Comparison of ENCODE assay signal across 8 mouse cellular contexts in genomic region chr19:23478895-23479596, GRCm38 (mm10). TPM values are rescaled to one million over a fixed set of nuclear protein-coding genes. Genes with fewer than 3 reads are reported as not detected.
DNase-seq lines count a peak whose midpoint lies in the region; ATAC-seq and TF ChIP-seq lines count a peak whose summit lies in the region.

No protein-coding gene starts in this region.

- no peaks in the 10 kb centered on the region for H3K79me2 ChIP-seq in heart, adult 2 months (replicated peaks; ENCODE audit: control insufficient read depth, insufficient read depth, low read length)

- 21% methylated on average over 10 of the region's 10 CpGs for WGBS in heart, adult 2 months
- 15% methylated on average over 10 of the region's 10 CpGs for WGBS in heart, embryonic 11.5 days (ENCODE audit: insufficient replicate concordance)

- no peak for TF ChIP-seq POLR2A in heart, adult 2 months (IDR thresholded peaks at IDR 0.05; ENCODE audit: insufficient read depth, low read depth, low read length)
- no peak for TF ChIP-seq POLR2A in testis, adult 2 months (IDR thresholded peaks at IDR 0.05; ENCODE audit: control insufficient read depth, low read depth, low read length)

- H3K4me3 ChIP-seq in heart, adult 2 months, result no peak overlapping the region
- H3K4me3 ChIP-seq in heart, embryonic 11.5 days (ENCODE audit: low read depth, low read length), result no peak overlapping the region
- H3K4me3 ChIP-seq in testis, adult 2 months (ENCODE audit: control insufficient read depth, low read depth, low read length), result no peak overlapping the region

- TF ChIP-seq CTCF in heart, adult 2 months (IDR thresholded peaks at IDR 0.05), result peak; percentile 69
- TF ChIP-seq CTCF in testis, adult 2 months (IDR thresholded peaks at IDR 0.05; ENCODE audit: control insufficient read depth, insufficient read depth, insufficient replicate concordance, low read depth, low read length), result peak; percentile 25; the same call in 1 of the 2 replicates

- intact Hi-C loops in heart, adult 2 months (cut with DNase I), result loop anchor here (1.0 to 5.0 kb wide), 3 partner anchors 33 to 482 kb away; no protein-coding TSS in a partner anchor

- H3K27ac ChIP-seq in heart, adult 2 months, result no peak overlapping the region
- no peak overlapping the region for H3K27ac ChIP-seq in heart, embryonic 11.5 days (ENCODE audit: low read depth, low read length)
- no peak overlapping the region for H3K27ac ChIP-seq in testis, adult 2 months (ENCODE audit: control insufficient read depth, insufficient read depth, low read depth, low read length)

- ATAC-seq in heart, embryonic 11.5 days (replicated peaks; ENCODE audit: insufficient number of reproducible peaks, low FRiP score, low TSS enrichment), result no peak
- peak; percentile 52; the same call in 1 of the 2 replicates for ATAC-seq in common myeloid progenitor, adult 5-6 weeks (replicated peaks; ENCODE audit: low read depth, poor library complexity, severe bottlenecking)

- DNase-seq in heart, adult 2 months, result peak in 1 of 2 experiments; percentile 50
- no peak for DNase-seq in testis, postnatal 14 days (ENCODE audit: low spot score)
- DNase-seq in kidney, postnatal 25 days, result peak; percentile 39 to 53
- no peak for DNase-seq in frontal cortex, postnatal 36 days (ENCODE audit: low spot score in 2 of 2)
- DNase-seq in spleen, adult 18-20 months, result no peak

- no peaks in the 10 kb centered on the region for H3K4me1 ChIP-seq in heart, adult 2 months (ENCODE audit: control insufficient read depth, insufficient read depth, low read length)
- no peaks in the 10 kb centered on the region for H3K4me1 ChIP-seq in heart, embryonic 11.5 days (ENCODE audit: control insufficient read depth, insufficient read depth, low read length)
- no peaks in the 10 kb centered on the region for H3K4me1 ChIP-seq in testis, adult 2 months (ENCODE audit: control insufficient read depth, insufficient read depth, low read length)

- no peak overlapping the region for H3K9ac ChIP-seq in heart, adult 2 months (ENCODE audit: low read depth, low read length)
- no peak overlapping the region for H3K9ac ChIP-seq in heart, embryonic 11.5 days (ENCODE audit: low read depth, low read length)

- no peaks in the 10 kb centered on the region for H3K36me3 ChIP-seq in heart, adult 2 months (ENCODE audit: control insufficient read depth, insufficient read depth, low read length)
- no peaks in the 10 kb centered on the region for H3K36me3 ChIP-seq in heart, embryonic 11.5 days (ENCODE audit: control insufficient read depth, insufficient read depth, low read length)
- H3K36me3 ChIP-seq in testis, adult 2 months (ENCODE audit: control insufficient read depth, insufficient read depth, low read length), result no peaks in the 10 kb centered on the region

- no peak for TF ChIP-seq EP300 in heart, adult 2 months (IDR thresholded peaks at IDR 0.05; ENCODE audit: insufficient read depth, low read depth, low read length)

- no peak overlapping the region for H3K4me2 ChIP-seq in heart, embryonic 11.5 days

- no peaks in the 10 kb centered on the region for H3K27me3 ChIP-seq in heart, adult 2 months (ENCODE audit: control insufficient read depth, insufficient read depth, low read length)
- H3K27me3 ChIP-seq in heart, embryonic 11.5 days (ENCODE audit: control insufficient read depth, insufficient read depth, low read length), result no peaks in the 10 kb centered on the region
- H3K27me3 ChIP-seq in testis, adult 2 months (ENCODE audit: control insufficient read depth, insufficient read depth, low read length), result no peaks in the 10 kb centered on the region

- no peaks in the 10 kb centered on the region for H3K9me3 ChIP-seq in heart, embryonic 11.5 days (replicated peaks; ENCODE audit: control insufficient read depth, low read length)

RNA-seq across cellular contexts. Expression of gene Mamdc2, which starts 30.8 kb away (rescaled TPM):
- 1 to 10 TPM; 1.8 to 2.6 TPM for total RNA-seq in heart, adult 2 months (2021)
- 2.4 and 3.0 TPM in 2 replicates for polyA plus RNA-seq in heart, adult 2 months (2012; rRNA removed)
- 1.5 and 1.8 TPM in 2 replicates for polyA plus RNA-seq in heart, embryonic 11.5 days (2014; fragmentation: Nextera tagmentation; extraction: Ambion mirVana)
- polyA plus RNA-seq in testis, adult 2 months (2012; rRNA removed), result 0.47 and 0.64 TPM in 2 replicates
- total RNA-seq in common myeloid progenitor, adult 5-6 weeks (2017), result 0.34 and 1.4 TPM in 2 replicates

Comparison
In these comparisons a context has a peak if more than half of its experiments do, and no peak if none do; other contexts are left out.
1. DNase-seq: peak in kidney, postnatal 25 days (2 of 2); none in testis, postnatal 14 days (single experiment), frontal cortex, postnatal 36 days (0 of 2) and spleen, adult 18-20 months (0 of 2).